Mouse (Mus musculus) retina, embryonic 14.5 days (tissue): ENCODE results near the gene Dtx3.
A peak's percentile ranks its signal among the peaks of the same experiment; 100 is the strongest.

Experiments
- DNase-seq: peaks from one replicate; pipeline ENCODE4 v3.0.0-alpha.2; 2015; ENCODE audit warnings: low spot score

Gene Dtx3

GRCm38 (mm10) chr10:127195328-127196129 is at the start of gene Dtx3:
Gene Dtx3, minus strand, starts transcription at chr10:127195728.
- DNase-seq: peak; percentile 54

GRCm38 (mm10) chr10:127238241-127238824 is 42.8 kb upstream of the Dtx3 start:
- DNase-seq: no peak

GRCm38 (mm10) chr10:127236541-127236940 is 41.0 kb upstream of the Dtx3 start:
- DNase-seq: no peak

- peak; percentile 18 for DNase-seq
Measured at GRCm38 (mm10) chr10:127233141-127233540, 37.6 kb upstream of the Dtx3 start.

- no peak for DNase-seq
Measured at GRCm38 (mm10) chr10:127231741-127232140, 36.2 kb upstream of the Dtx3 start.

GRCm38 (mm10) chr10:127230693-127231092 is 35.2 kb upstream of the Dtx3 start:
- no peak for DNase-seq

GRCm38 (mm10) chr10:127228897-127229296 is 33.4 kb upstream of the Dtx3 start:
- peak; percentile 94 for DNase-seq

DNA sequence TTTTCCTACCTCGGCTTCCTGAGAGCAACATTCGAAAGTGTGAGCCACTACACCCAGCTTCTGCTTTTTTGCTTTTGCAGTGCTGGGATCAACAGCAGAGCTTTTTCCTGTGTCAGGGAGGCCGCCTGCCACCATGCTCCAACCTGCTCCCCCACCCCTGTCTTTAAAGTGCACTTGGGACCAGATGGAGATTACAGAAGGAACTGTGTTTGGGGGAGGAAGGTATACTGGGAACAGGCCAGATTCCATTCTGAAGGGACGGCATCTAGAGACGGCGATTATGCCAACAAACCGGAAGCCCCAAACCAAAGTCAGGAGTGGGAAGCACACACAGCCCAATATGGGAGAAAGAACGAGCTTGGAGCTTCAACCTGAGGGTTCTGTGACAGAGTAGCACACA is 31.6 kb upstream of the Dtx3 start:
- DNase-seq: no peak

- peak; percentile 60 for DNase-seq
Measured at GRCm38 (mm10) chr10:127226318-127226895, 30.9 kb upstream of the Dtx3 start.

DNA sequence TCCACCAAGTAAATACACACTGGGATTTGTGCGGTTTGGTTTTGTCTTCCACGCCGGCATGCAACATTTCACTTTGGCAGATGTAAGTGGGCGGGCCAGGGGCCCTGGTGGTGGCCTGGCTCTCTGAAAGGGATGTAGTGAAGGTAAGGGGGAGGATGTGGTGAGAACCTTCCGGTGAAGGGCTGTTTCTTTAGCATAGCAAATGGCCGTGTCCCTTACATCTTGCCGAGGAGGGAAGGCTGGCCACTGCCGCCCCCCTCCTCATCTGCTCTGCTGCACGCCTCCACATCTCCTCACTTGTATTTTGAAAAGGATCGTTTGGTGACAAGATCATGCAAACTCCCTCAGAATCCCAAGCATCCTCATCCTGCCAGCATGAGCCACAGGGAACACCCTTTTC is 30.2 kb upstream of the Dtx3 start:
- DNase-seq: no peak

DNA sequence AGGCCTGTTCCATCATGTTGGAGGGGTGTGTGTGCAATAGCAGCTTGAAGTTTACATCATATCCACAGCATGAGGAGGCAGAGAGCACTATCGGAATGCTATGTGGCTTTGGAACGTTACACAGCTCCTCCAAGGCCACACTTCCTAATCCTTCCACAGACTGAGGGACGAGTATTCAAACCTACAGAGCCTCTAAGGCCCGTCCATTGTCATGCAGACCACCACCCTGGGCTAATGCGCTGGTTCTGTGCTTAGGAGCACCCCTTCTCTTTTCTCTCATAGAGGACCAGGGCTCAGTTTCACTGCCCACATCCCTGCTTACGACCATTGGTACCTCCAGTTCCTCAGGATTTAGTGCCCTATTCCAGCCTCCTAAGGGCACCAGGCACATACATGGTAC is 29.7 kb upstream of the Dtx3 start:
- no peak for DNase-seq

- no peak for DNase-seq
Measured at GRCm38 (mm10) chr10:127218339-127218738, 22.8 kb upstream of the Dtx3 start.

- DNase-seq: no peak
Measured at GRCm38 (mm10) chr10:127217177-127217576, 21.6 kb upstream of the Dtx3 start.

DNA sequence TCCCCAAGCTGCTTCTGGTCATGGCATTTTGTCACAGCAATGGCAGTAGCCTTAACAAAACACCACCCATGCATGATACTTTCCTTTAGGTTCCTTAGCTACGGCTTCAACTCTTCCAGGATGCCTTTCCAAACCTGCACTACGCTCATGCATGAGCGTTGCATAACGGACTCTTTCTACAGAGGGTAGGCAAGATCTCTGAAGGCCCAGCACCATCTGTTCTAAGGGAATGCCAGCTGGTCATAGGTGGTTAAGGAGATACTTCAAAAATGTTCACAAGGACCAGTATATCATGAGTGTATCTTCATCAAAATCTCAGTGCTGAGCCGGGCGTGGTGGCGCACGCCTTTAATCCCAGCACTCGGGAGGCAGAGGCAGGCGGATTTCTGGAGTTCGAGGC is 20.9 kb upstream of the Dtx3 start:
- no peak for DNase-seq

DNA sequence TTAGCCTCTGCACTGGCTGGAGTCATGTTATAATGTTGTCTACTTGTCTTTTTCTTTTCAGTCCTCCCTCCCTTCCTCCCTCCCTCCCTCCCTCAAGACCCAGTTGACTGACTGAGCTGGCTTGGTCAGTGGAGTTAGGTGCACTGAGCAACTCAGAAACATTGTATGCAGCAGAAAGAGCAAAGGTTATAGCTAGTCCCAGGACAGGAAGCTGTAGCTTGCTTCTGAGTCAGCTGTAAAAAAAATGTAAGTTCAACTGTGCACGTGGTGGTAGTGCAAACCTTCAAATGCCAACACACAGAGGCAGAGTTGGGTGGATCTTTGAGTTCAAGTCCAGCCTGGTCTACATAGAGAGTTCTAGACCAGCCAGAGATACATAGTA is 18.9 kb upstream of the Dtx3 start:
- DNase-seq: no peak

DNA sequence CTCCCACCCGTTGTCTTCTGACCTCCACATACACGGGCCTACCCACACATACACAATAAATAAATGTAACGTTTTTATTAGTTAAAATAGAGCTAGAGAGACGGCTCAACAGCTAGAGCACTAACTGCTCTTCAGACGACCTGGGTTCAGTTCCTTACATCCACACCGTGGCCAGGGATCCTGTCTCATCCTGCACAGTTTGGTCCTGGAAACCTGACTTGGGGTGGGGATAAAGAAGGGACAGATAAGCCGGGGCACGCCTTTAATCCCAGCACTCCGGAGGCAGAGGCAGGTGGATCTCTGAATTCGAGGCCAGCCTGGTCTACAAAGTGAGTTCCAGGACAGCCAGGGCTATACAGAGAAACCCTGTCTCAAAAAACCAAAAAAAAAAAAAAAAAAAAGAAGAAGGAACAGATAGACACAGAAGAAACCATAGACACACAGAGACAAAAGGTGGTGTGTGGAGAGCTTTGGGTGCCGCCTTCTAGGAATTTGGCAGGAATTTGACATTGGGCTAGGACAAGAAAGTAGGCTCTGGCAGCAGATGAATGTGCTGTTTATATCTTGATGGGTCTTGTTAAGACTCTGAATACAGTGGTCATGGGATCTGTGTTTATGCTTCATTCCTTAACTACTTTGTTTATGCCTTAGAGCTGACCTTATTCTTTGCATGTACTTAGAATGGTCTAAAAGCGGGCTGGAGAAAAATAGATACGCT is 18.3 kb upstream of the Dtx3 start:
- DNase-seq: no peak

GRCm38 (mm10) chr10:127213272-127213671 is 17.7 kb upstream of the Dtx3 start:
- DNase-seq: no peak

- peak; percentile 83 for DNase-seq
Measured at GRCm38 (mm10) chr10:127211414-127211854, 15.9 kb upstream of the Dtx3 start, which contains the start of gene Pip4k2c. Gene Pip4k2c, minus strand, starts transcription at chr10:127211585.

- peak; percentile 54 for DNase-seq
Measured at GRCm38 (mm10) chr10:127210961-127211405, 15.5 kb upstream of the Dtx3 start.

- DNase-seq: no peak
Measured at GRCm38 (mm10) chr10:127209928-127210570, 14.5 kb upstream of the Dtx3 start.

- DNase-seq: no peak
Measured at GRCm38 (mm10) chr10:127208921-127209320, 13.4 kb upstream of the Dtx3 start.

- no peak for DNase-seq
Measured at GRCm38 (mm10) chr10:127205373-127205772, 9.8 kb upstream of the Dtx3 start.
